Mouse (Mus musculus) urinary bladder, adult 2 months (tissue): ENCODE results near the gene Olfr159. TPM values are rescaled to one million over a fixed set of nuclear protein-coding genes. Genes with fewer than 3 reads are reported as not detected.
"Not testable (repeated sequence)": the region's sequence is repeated elsewhere in the genome, so short reads cannot be mapped to it uniquely, and the experiment has no call there.

Experiments
- DNase-seq: peaks from one replicate; pipeline ENCODE4 v3.0.0; 2022; ENCODE audit warnings: low spot score
- polyA plus RNA-seq: library from polyadenylated mRNA; depleted of rRNA; stranded (reverse); fragments of >200 nt; gene quantifications from 2 replicates; pipeline ENCODE4 v1.2.3, GENCODE M21; 2012; rRNA removed

Olfr159 gene
- not detected in 2 replicates for polyA plus RNA-seq

DNA sequence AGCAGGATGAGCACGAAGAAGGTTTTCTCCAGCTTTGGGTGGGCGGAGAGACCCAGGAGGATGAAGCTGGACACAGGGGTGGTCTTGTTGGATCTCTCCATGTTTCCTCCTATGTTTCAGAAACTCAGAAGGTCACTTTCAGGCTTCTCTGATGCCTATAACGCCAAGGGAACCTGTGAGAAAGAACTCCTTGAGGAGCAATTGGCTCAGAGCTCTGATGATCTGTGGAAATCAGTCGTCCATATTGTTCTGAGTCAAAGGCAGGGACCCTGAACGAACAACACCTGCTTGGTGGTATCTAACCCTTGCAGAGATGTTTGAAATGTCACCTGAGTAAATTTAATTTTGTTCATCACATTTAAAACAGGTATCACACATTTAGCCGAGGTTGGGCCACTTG is at the start of gene Olfr159:
Olfr159 (minus strand) TSS at position 101 of the 400 bp plus-strand sequence.
- DNase-seq = no peak

DNA sequence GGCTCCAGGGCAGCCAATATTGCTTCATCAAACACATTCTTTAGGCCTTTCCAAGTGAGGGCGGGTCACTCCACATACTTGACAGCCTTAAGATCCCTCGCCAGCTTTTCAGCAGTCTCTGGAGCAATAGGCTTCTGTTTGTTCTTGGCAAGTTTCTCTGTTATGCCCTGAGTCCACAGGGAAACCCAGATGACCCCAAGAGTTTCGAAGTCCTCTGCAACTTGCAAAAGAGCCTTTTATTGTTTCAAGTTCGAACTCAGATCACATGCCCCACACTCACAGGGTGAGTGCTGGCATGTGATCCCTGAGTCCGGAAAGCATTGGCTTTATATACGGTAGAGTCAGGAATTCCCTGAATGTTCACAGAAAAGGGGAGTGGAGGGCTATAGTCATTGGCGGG is 28.1 kb upstream of the Olfr159 start:
- DNase-seq = no peak

DNA sequence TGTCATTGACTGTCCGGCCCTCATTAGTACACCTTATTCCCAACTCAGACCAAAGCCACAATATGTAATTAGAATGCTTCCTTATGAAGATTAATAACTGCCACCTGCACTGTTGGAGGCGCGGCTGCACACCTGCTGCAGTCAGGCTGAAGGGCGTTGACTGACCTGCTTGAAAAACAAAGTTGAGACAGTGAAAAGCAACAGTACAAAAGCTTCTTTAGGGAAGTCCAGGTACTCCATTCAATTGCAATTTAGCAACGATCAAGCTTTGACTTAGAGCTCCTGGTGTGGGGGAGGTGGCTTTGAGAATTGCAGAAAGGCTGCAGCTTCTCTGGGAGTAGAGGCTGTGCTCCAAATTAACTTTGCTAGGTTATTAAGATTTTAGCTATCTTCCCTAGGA is 25.0 kb upstream of the Olfr159 start:
- not testable (repeated sequence) for DNase-seq

DNA sequence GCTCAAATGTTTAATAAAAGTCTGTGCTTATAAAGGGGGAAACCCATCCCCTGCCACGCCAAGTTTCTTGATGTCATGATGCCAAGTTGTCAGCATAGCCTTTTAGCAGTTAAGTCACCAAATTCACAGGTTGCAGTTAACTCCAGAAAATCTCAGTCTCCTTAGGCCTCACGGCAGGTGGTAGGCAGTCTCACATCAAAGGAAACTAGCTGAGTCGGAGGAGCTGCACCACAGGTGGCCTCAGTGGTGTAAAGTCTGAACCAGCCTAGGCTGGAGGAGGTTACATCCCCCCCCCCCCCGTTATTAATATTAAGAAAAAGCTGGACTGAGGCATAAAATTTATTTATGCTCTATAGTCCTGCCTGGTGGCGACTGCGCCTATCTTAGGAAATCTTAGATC is 24.5 kb upstream of the Olfr159 start:
- no peak for DNase-seq

DNA sequence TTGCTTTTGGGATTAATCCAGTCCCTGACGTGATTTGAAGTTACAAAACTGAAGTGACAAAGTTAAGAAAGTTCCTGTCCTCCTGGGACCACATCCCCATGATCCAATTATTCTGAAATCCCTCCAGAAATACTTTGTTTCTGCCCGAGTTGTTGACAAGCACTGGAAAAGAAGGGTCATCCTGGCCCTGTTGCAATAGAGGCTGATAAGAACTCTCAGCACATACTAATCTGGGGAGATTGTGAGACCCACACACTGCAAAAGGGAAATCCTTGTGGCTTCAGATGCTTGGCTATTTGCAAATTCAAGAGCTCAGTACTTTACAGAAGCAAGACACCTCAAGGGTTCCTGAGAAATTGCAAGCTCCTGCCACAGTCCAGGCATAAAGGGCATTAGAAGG is 1.5 kb upstream of the Olfr159 start:
- DNase-seq = no peak

DNA sequence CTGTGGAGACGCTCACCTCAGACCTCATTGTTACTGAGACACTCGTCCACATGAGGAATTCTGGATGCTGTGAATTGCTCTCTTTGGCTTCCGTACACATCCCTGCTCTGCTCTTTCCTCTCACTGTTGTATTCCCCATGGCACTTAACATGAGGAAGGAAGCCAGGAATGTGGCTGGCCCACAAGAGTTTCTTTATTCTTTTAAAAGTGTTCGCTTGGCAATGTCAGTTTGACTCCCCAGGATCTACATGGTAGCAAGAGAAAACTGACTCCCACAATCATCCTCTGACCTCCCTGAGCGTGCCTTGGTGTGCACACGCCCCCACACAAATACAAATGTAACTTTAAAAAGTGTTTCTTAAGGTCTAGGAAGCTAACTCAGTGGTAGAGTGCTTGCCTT is 817 bp upstream of the Olfr159 start:
- no peak for DNase-seq

DNA sequence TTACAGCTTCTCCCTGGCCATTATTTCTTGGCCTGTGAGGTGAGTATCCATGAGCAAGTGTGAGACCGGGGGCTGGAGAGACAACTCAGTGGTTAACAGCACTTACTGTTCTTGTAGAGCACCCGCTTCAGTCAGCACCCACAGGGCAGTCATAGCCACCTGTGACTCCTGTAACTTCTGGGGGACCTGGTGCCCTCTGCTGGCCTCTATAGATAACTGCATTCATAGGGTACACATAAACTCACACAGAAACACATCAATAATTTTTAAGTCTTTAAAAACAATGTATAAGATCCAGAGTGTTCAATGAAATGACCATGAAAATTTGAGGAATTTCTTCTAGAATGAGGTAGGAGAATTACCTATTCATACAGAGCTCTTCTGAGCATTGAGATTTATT is 1.4 kb downstream of the Olfr159 start:
- no peak for DNase-seq

DNA sequence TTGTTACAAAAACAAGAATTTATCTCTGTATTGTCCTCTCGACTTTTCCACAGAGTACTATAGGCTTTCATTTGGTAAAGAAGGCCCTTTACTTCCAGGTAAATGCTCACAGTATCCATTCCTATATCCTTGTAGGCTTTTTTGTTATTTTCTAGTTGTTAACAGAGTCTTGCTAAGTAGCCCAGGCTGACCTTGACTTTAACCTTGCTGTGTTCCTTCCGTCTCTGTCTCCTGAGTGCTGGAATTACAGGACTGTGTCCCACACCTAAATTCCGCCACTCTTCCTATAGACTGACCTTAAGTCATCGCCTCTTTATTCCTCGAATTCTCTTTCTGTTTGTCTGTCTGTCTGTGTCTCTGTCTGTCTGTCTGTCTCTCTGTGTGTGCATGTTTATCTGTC is 2.5 kb downstream of the Olfr159 start:
- no peak for DNase-seq

DNA sequence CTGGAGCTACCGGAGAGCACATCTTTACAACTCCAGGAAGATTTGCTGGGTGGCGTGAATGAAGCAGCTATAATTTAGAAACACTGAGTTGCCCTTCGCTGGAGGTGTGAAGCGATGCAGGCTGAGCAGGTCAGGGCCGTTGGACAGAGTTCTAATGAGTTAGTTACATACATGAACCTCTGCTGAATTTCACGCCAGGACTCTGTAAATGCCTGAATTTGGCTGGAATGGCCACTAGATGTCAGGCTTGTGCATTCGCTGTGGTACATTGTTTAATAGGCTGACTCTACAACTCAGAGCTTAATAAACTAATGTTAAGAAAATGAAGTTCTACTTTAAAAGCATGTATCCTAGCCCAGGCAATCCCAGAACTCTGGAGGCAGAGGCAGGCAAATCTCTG is 7.4 kb downstream of the Olfr159 start:
- peak; percentile 27 for DNase-seq

DNA sequence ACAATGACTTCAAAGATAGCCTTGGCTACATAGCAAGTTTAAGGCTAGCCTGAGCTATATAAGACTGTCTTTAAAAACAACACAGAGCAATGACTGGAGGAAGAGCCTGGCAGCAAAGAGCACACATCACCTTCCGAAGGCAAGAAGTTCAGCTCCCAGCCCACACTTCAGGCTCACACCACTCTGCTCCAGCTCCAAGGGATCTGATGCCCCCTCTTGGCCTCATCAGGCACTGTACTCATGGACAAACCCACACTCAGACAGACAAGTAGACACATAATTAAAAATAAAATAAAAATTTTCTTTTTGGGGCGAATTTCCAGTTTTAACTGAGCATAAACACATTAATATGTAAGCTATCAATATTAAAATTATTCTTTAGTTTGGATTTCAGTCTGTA is 9.5 kb downstream of the Olfr159 start:
- no peak for DNase-seq

DNA sequence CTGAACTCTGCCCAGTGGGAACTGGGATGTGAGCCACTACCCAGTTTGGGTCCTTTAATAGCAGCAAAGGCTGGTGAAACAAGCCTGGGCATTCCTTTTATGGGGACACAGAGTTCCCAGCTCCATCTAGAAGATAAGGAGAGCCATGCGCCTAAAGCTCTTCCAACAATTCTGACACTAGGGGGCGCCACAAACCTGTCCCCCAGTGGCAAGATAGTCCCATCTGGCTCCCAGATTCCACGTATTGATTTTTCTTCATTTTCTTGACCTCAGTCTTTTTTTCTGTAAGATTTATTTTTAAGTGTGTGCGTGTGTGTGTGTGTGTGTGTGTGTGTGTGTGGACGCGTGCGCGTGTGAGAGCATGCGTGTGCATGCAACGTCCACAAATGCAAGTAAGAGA is 10.3 kb downstream of the Olfr159 start:
- DNase-seq = no peak

DNA sequence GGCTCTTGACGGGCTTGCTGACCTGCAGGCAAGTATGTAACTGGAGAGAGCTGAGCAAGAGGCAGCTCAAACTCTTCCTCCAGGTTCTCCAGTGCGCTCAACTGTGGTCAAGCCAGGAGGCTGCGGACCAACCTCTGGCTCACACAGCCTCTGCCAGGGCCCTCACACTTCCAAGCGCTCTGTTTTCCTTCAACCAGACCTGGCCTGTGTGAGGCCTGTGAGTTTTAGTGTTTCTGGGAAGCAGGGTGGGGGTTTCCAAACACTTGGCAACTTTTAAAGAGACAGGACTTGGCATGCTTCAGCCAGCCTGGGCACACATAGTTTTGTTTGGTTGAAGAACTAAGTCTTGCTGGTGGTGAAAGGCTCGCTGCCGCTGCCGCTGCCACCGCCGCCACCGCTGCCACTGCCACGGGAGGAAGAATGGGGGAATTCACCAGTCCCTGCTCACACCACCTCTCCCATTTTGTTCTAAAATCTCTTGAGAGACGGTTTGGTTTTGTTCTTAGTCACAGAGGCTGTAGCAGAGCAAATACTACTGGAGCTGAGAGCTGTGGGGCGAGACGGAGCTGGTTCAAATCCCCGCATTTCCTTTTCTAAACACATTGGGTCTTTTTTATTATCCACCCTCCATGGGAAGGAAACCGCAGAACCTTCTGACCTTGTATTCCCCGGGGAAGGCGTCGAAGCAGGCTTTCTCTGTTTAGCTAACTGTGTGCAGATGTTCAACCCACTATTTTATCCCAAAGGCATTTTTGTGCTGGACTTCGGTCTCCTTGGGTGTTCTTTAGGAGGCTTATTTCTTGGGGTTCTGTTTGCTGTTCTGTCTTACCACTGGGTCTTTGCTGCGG is 11.0 kb downstream of the Olfr159 start:
- DNase-seq = no peak

DNA sequence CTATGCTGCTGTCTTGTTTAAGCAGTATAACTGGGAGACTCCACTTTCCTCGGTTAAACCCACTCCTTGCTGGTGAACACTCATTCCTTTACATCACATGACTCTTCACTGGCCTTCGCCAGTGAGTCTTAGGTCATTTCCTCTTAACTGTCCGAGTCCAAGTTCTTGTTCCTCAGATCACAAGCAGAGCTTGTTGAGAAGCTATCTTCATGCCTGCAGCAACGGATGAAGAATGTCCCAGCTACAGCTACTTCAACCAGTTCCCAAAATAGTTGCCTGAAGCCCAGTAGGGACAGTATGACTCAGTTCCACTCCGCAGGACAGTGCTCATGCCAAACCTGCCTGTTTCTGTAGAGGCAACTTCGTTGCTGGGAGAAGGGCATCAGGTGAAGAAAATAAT is 13.6 kb downstream of the Olfr159 start:
- DNase-seq = no peak

DNA sequence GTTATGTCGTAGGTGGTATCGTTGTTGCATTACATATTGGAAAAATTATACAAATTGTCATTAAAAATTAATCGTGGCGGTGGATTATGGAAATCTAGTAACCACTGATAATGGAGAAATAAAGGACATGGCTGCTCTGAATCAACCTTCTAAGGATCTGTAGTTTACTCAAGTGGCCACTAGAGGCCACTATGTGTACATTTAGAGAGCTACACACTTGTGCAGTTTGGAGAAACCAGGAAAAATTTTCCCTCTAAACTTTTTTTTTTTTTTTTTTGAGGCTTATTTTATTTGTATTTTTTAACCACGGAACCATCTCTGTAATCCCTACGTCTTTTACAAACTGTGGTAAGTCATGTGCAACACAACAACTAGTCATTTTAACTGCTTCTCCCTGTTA is 25.6 kb downstream of the Olfr159 start:
- DNase-seq = no peak

DNA sequence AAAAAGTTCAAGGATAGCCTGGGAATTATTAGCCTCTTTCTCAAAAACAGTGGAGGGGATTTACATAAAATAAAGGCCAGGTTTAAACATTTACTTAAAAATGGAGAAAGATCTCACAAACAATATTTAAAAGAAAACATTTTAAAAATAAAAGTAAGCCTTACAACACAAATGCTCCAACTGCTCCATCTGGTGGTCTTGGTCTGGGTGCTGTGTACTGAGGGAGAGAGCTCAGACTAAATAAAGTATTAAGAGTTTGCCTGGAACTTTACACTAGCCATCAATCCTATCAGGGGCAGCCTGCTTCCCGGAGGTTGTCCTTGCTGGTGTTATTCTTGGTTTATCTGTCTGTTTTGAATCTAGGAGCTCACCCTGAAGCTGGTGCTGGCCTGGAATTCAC is 27.7 kb downstream of the Olfr159 start:
- no peak for DNase-seq

DNA sequence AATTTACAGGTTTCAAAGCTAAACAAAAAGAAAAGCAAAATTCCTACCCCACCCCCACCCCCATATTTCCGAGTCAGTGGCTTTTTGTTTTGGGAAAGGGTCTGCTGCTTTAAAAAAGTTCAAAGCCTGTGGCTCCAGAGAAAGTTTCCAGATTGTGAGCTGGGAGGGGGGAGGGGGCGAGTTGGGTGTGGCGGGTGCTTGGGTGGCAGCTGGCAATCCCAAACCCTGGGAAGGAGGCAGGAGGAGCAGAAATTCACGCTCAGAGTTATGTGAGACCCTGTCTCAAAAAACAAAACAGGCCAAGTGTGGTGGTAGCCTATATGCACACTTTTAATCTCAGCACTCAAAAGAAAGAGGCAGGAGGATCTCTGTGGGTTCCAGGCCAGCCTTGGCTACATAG is 28.2 kb downstream of the Olfr159 start:
- DNase-seq = no peak

DNA sequence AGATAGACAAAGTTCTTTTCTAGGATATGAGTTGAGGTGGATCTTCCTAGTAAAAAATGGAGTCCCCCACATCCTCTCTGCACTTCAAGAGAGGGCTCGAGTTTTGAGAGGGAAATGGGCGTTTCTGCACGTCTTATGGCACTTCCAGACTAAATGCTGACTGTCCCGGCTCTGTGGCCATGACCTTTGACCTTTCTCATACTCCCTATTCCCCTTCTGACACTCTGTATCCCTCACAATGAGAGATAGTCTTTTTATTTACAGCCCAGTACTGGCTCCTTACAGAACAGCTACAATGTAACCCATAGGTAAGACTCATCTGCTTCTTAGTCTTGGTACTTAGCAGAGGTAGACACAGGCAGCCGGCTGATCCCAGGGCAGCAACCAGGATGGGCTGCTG is 29.3 kb downstream of the Olfr159 start:
- no peak for DNase-seq

DNA sequence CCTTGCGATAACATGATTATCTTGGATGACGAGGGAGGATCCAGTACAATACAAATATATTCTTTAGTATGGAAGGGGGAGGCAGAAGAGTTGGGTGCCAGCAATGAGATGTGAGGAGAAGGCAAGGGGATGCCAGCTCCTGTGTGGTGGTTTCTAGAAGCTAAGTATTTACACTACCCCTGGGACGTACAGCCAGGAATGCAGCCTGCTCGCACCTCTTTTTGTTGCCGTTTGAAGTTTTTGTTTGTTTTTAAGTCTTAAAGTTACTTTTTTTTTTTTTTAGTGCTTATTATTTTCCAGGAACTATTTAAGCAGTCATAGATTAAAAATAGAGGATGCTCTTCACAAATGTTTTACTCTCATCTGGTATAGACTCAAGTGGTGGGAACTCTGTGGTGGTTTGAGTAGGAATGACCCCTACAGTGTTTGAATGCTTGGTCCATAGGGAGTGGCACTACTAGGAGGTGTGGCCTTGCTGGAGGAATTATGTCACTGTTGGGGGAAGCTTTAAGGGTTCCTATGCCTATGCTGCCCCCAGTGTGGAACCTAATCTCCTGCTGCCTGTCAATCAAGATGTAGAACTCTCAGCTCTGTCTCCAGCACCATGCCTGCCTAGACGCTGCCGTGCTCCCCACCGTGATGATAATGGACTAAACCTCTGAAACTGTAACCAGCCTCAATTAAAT is 31.7 kb downstream of the Olfr159 start:
- no peak for DNase-seq

DNA sequence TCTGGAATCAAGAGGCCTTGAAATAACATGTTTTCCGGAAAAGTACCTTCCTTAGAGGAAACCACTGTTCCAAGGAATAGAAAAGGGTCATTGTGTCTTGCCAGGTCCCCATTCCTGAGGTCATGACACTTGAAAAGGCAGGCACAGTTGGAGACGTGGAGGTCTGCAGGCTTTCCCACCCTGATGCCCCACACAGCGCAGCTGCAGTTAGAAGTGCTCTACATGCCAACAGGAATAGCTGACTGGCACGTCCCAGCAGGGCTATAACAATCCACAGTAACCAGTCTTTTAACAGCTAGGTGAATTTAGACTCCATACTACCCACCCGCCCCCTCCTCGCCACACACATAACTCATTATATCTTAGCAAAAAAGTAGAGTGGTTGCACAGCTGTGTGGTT is 33.7 kb downstream of the Olfr159 start:
- DNase-seq = no peak

DNA sequence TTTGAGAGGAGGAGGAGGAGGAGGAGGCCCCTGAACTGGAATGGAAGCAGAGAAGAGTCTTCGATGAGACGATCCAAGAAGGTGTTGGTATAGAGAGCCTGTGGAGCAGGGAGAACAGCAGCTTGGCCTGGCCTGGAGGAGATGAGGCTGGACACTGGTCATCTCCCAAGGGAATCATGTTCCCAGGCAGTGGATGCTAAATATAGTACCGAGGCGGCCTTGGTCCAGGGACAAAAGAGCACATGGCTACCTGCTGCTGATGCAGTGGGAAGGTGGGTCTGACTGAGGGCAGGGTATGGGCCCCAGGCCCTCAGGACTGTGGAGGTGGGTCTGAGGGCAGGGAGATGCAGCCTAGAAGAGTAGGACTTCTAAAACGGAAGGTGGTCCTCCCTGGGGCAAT is 37.6 kb downstream of the Olfr159 start:
- DNase-seq = no peak

DNA sequence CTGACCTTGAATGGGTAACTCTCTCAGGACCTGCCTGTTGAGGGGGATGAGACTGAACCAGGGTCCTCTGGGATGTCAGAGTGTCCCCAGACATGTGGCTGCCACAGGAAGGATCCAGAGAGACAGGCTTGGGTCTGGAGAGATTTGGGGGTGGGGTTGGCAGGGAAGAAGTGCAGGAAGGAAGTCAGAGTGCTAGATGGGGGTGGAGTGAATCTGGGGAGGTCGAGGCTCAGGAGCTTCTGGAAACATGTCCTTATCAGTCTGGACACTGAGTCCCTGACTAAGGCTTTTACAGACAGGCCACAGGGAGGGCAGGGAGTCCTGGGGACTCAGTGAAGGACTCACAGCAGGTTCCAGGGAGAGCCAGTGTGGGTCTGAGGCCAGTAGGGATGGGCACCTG is 38.6 kb downstream of the Olfr159 start:
- no peak for DNase-seq

DNA sequence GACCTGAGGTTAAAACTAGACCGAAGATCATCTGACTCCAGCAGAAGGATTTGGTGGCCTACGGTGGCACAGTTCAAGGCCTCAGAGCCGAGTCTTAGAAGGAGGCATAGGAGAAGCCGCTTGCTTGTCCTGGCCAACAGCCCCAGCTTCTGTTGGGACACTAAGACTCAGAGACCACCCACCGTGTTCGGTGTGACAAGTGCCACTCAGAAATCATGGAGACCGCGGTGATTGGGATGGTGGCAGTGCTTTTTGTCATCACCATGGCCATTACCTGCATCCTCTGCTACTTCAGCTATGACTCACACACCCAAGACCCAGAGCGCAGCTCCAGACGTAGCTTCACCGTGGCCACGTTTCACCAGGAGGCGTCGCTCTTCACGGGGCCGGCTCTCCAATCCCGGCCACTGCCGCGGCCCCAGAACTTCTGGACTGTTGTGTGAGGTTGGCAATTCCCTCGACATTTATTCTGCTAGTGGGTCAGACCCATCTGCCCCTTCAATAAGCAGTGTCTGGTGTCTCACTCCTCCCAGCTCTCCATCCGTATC is 40.0 kb downstream of the Olfr159 start:
- no peak for DNase-seq
